17 mouse cellular contexts compared by ENCODE assay signal in genomic region chr17:72173778-72174177, GRCm38 (mm10).
DNase-seq lines count a peak whose midpoint lies in the region; ATAC-seq lines count a peak whose summit lies in the region.
"Had no signal": no experiment of that assay in that cellular context is flagged by ENCODE, and none has a peak within 500 bp of the region (broad histone marks: within the 10 kb centered on the region; RNA-seq: fewer than 3 reads in every experiment).

No protein-coding gene starts in this region.

- H3K4me2 ChIP-seq in hindbrain, embryonic 14.5 days (replicated peaks): no peak overlapping the region
- H3K4me2 ChIP-seq: embryonic facial prominence, embryonic 12.5 days; hindbrain, embryonic 13.5 days had no signal

- H3K4me1 ChIP-seq in hindbrain, embryonic 14.5 days (replicated peaks; ENCODE audit: control insufficient read depth, insufficient read depth, low read length): no peaks in the 10 kb centered on the region
- H3K4me1 ChIP-seq in limb, embryonic 10.5 days: no peaks in the 10 kb centered on the region
- H3K4me1 ChIP-seq: embryonic facial prominence, embryonic 12.5 days had no signal

- H3K9ac ChIP-seq in hindbrain, embryonic 14.5 days: no peak overlapping the region
- H3K9ac ChIP-seq: embryonic facial prominence, embryonic 12.5 days; hindbrain, embryonic 13.5 days had no signal

- no peak overlapping the region for H3K27ac ChIP-seq in hindbrain, embryonic 14.5 days
- H3K27ac ChIP-seq in limb, embryonic 10.5 days: no peak overlapping the region
- H3K27ac ChIP-seq: embryonic facial prominence, embryonic 12.5 days; hindbrain, embryonic 13.5 days had no signal

- 60% methylated on average over 3 of the region's 3 CpGs for WGBS in hindbrain, embryonic 14.5 days
- 89% methylated on average over 3 of the region's 3 CpGs for WGBS in limb, embryonic 10.5 days

- no peak for ATAC-seq in hindbrain, embryonic 14.5 days (ENCODE audit: low FRiP score)
- ATAC-seq: forebrain, embryonic 16.5 days had no signal

- H3K36me3 ChIP-seq in hindbrain, embryonic 14.5 days (replicated peaks; ENCODE audit: control insufficient read depth, insufficient read depth): no peaks in the 10 kb centered on the region
- no peaks in the 10 kb centered on the region for H3K36me3 ChIP-seq in limb, embryonic 10.5 days
- H3K36me3 ChIP-seq: embryonic facial prominence, embryonic 12.5 days; hindbrain, embryonic 13.5 days had no signal

- no peaks in the 10 kb centered on the region for H3K9me3 ChIP-seq in hindbrain, embryonic 14.5 days (ENCODE audit: control insufficient read depth, low read length)
- no peaks in the 10 kb centered on the region for H3K9me3 ChIP-seq in limb, embryonic 10.5 days (replicated peaks)
- H3K9me3 ChIP-seq: embryonic facial prominence, embryonic 12.5 days; hindbrain, embryonic 13.5 days had no signal

- H3K27me3 ChIP-seq in hindbrain, embryonic 14.5 days (ENCODE audit: control insufficient read depth, insufficient read depth, low read length): no peaks in the 10 kb centered on the region
- H3K27me3 ChIP-seq in limb, embryonic 10.5 days (ENCODE audit: low read depth, poor library complexity, severe bottlenecking): no peaks in the 10 kb centered on the region
- H3K27me3 ChIP-seq: embryonic facial prominence, embryonic 12.5 days; hindbrain, embryonic 13.5 days had no signal

- no peak overlapping the region for H3K4me3 ChIP-seq in hindbrain, embryonic 14.5 days (replicated peaks; ENCODE audit: low read length)
- H3K4me3 ChIP-seq in limb, embryonic 10.5 days: no peak overlapping the region
- H3K4me3 ChIP-seq: embryonic facial prominence, embryonic 12.5 days; hindbrain, embryonic 13.5 days had no signal

- peak; percentile 9 for DNase-seq in layer of hippocampus, adult 11-12 months (ENCODE audit: low spot score)
- DNase-seq in layer of hippocampus, postnatal 36 days: no peak
- DNase-seq in right cerebral cortex, postnatal 4 days: peak; percentile 9
- DNase-seq in right cerebral cortex, postnatal 36 days (ENCODE audit: low spot score in 2 of 2): no peak
- peak; percentile 40 for DNase-seq in layer of hippocampus, adult 9-10 months (ENCODE audit: low spot score)
- no peak for DNase-seq in hindbrain, embryonic 14.5 days (ENCODE audit: low spot score)
- no peak for DNase-seq in limb, embryonic 10.5 days (ENCODE audit: low spot score)
- DNase-seq: adrenal gland, adult 8-10 months; adrenal gland, postnatal 36 days; cerebellum, adult 11 months; cerebellum, adult 8-10 months; cerebellum, postnatal 25 days; gastrocnemius, postnatal 14 days; heart, postnatal 10 days had no signal

Comparison
In these comparisons a context has a peak if more than half of its experiments do, and no peak if none do; other contexts are left out.
1. DNase-seq: peak in layer of hippocampus, adult 11-12 months (single experiment), right cerebral cortex, postnatal 4 days (single experiment) and layer of hippocampus, adult 9-10 months (single experiment); none in layer of hippocampus, postnatal 36 days (0 of 2), right cerebral cortex, postnatal 36 days (0 of 2), hindbrain, embryonic 14.5 days (single experiment) and limb, embryonic 10.5 days (single experiment).